Mouse (Mus musculus): ENCODE data around the gene Zfp28.

GRCm38 (mm10) chr7:6343501-6344071 lies 39.5 kb upstream of the Zfp28 start, which contains the start of gene Gm3854:
- TF ChIP-seq GATA1 (IDR thresholded peaks at IDR 0.05; ENCODE audit: low read length) (no peak), TAL1 (IDR thresholded peaks at IDR 0.05; ENCODE audit: low read length) (no peak)
